12 mouse cellular contexts compared by ENCODE assay signal in the genomic region with DNA sequence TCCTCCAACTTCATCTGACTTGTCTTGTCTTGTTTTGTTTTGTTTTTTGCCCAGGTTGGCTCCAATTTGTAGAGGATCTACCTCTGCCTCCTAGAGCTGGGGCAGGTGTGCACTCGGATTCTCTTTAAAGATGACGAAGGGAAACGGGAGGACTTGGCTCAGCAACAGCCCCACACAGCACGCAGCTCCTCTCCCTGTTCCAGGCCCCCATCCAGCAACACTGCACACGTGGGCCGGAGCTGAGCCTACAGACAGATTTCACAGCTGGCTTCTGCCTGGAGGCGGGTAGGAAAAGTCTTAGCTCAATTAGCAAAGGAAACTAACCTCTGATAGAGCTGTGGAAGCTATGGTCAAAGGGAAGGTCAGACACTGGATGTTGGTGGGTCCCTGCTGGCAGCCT. TPM values are rescaled to one million over a fixed set of nuclear protein-coding genes. Genes with fewer than 3 reads are reported as not detected.
A peak's percentile ranks its signal among the peaks of the same experiment; 100 is the strongest.
DNase-seq lines count a peak whose midpoint lies in the region; ATAC-seq and TF ChIP-seq lines count a peak whose summit lies in the region.
"Had no signal": no experiment of that assay in that cellular context is flagged by ENCODE, and none has a peak within 500 bp of the region (broad histone marks: within the 10 kb centered on the region; RNA-seq: fewer than 3 reads in every experiment).

No protein-coding gene starts in this region.

- no peak for TF ChIP-seq EP300 in heart, adult 2 months (IDR thresholded peaks at IDR 0.05; ENCODE audit: insufficient read depth, low read depth, low read length)

- 26% methylated on average over 7 of the region's 7 CpGs for WGBS in heart, adult 2 months
- WGBS in heart, embryonic 10.5 days = 79% methylated on average over 7 of the region's 7 CpGs
- 86% methylated on average over 7 of the region's 7 CpGs for WGBS in hindbrain, embryonic 14.5 days

- TF ChIP-seq POLR2A in heart, adult 2 months (IDR thresholded peaks at IDR 0.05; ENCODE audit: insufficient read depth, low read depth, low read length) = 0 out of 2 replicates have a peak, but pooled peaks have one; percentile 32

- H3K9me3 ChIP-seq in heart, embryonic 10.5 days = no peaks in the 10 kb centered on the region
- no peaks in the 10 kb centered on the region for H3K9me3 ChIP-seq in hindbrain, embryonic 14.5 days (ENCODE audit: control insufficient read depth, low read length)
- H3K9me3 ChIP-seq: liver, embryonic 12.5 days had no signal

- intact Hi-C loops in heart, adult 2 months (cut with DNase I) = no loop called here

- H3K27ac ChIP-seq in heart, adult 2 months = peak overlapping the region; percentile 89
- H3K27ac ChIP-seq in heart, embryonic 10.5 days = no peak overlapping the region
- H3K27ac ChIP-seq in hindbrain, embryonic 14.5 days = no peak overlapping the region
- H3K27ac ChIP-seq: liver, embryonic 12.5 days had no signal

- TF ChIP-seq CTCF in heart, adult 2 months (IDR thresholded peaks at IDR 0.05) = no peak

- ATAC-seq in hindbrain, embryonic 14.5 days (ENCODE audit: low FRiP score) = no peak
- ATAC-seq: liver, embryonic 12.5 days; Patski had no signal

- H3K9ac ChIP-seq in heart, adult 2 months (ENCODE audit: low read depth, low read length) = 0 out of 2 replicates have a peak overlapping the region, but pooled peaks have one; percentile 24
- no peak overlapping the region for H3K9ac ChIP-seq in hindbrain, embryonic 14.5 days
- H3K9ac ChIP-seq: liver, embryonic 12.5 days had no signal

- H3K79me2 ChIP-seq in heart, adult 2 months (replicated peaks; ENCODE audit: control insufficient read depth, insufficient read depth, low read length) = no peaks in the 10 kb centered on the region

- H3K27me3 ChIP-seq in heart, adult 2 months (ENCODE audit: control insufficient read depth, insufficient read depth, low read length) = no peaks in the 10 kb centered on the region
- no peaks in the 10 kb centered on the region for H3K27me3 ChIP-seq in heart, embryonic 10.5 days (ENCODE audit: insufficient read depth, poor library complexity, severe bottlenecking)
- no peaks in the 10 kb centered on the region for H3K27me3 ChIP-seq in hindbrain, embryonic 14.5 days (ENCODE audit: control insufficient read depth, insufficient read depth, low read length)
- H3K27me3 ChIP-seq: liver, embryonic 12.5 days; Patski had no signal

- DNase-seq in heart, adult 2 months = peak; percentile 60 to 70
- no peak for DNase-seq in heart, embryonic 10.5 days (ENCODE audit: low spot score)
- DNase-seq in gastrocnemius, postnatal 25 days = peak; percentile 80
- DNase-seq in layer of hippocampus, postnatal 14 days (ENCODE audit: low spot score in 2 of 2) = peak; percentile 35 to 65
- peak; percentile 80 to 81 for DNase-seq in right cerebral cortex, postnatal 10 days (ENCODE audit: low spot score in 2 of 2)
- DNase-seq in retina, embryonic 14.5 days (ENCODE audit: low spot score) = no peak
- DNase-seq in adrenal gland, adult (ENCODE audit: inconsistent age in 2 of 2, low spot score in 1 of 2) = no peak
- no peak for DNase-seq in hindbrain, embryonic 14.5 days (ENCODE audit: low spot score)
- DNase-seq: embryo, embryonic 11 days; kidney, adult 8-10 months had no signal

- no peaks in the 10 kb centered on the region for H3K36me3 ChIP-seq in heart, adult 2 months (ENCODE audit: control insufficient read depth, insufficient read depth, low read length)
- H3K36me3 ChIP-seq in heart, embryonic 10.5 days = peaks cover 10% of the 10 kb centered on the region; the same call in 1 of the 2 replicates
- no peaks in the 10 kb centered on the region for H3K36me3 ChIP-seq in hindbrain, embryonic 14.5 days (replicated peaks; ENCODE audit: control insufficient read depth, insufficient read depth)
- H3K36me3 ChIP-seq: liver, embryonic 12.5 days had no signal

- H3K4me2 ChIP-seq in hindbrain, embryonic 14.5 days (replicated peaks) = no peak overlapping the region
- H3K4me2 ChIP-seq: liver, embryonic 12.5 days had no signal

- H3K4me1 ChIP-seq in heart, adult 2 months (ENCODE audit: control insufficient read depth, insufficient read depth, low read length) = peaks cover 5% of the 10 kb centered on the region
- H3K4me1 ChIP-seq in heart, embryonic 10.5 days = peaks cover 17% of the 10 kb centered on the region; the same call in 1 of the 2 replicates
- H3K4me1 ChIP-seq in hindbrain, embryonic 14.5 days (replicated peaks; ENCODE audit: control insufficient read depth, insufficient read depth, low read length) = no peaks in the 10 kb centered on the region

- no peak overlapping the region for H3K4me3 ChIP-seq in heart, adult 2 months
- H3K4me3 ChIP-seq in heart, embryonic 10.5 days = no peak overlapping the region
- no peak overlapping the region for H3K4me3 ChIP-seq in hindbrain, embryonic 14.5 days (replicated peaks; ENCODE audit: low read length)
- H3K4me3 ChIP-seq: liver, embryonic 12.5 days had no signal

RNA-seq across cellular contexts. Expression of a gene that starts 17.4 kb away (rescaled TPM):
- total RNA-seq in heart, adult 2 months (2021) = 100 to 1,000 TPM; 409 to 486 TPM
- 611 and 917 TPM in 2 replicates for polyA plus RNA-seq in heart, adult 2 months (2012; rRNA removed)
- polyA plus RNA-seq in heart, embryonic 10.5 days (2016; fragmentation: Nextera tagmentation; extraction: Ambion mirVana) = 42.0 and 60.3 TPM in 2 replicates
- 1,000 to 10,000 TPM; 1,062 to 1,195 TPM for total RNA-seq in gastrocnemius, postnatal 25 days (2021)
- total RNA-seq in layer of hippocampus, postnatal 14 days (2021) = 100 to 1,000 TPM; 117 to 128 TPM
- polyA plus RNA-seq in hindbrain, embryonic 14.5 days (2014; fragmentation: Nextera tagmentation; extraction: Ambion mirVana) = 34.2 TPM in 2 replicates

RNA-seq across cellular contexts. Expression of a gene that starts 18.4 kb away (rescaled TPM):
- 100 to 1,000 TPM; 114 to 142 TPM for total RNA-seq in heart, adult 2 months (2021)
- polyA plus RNA-seq in heart, adult 2 months (2012; rRNA removed) = 53.7 and 80.1 TPM in 2 replicates
- 98.6 and 104 TPM in 2 replicates for polyA plus RNA-seq in heart, embryonic 10.5 days (2016; fragmentation: Nextera tagmentation; extraction: Ambion mirVana)
- total RNA-seq in gastrocnemius, postnatal 25 days (2021) = 10 to 100 TPM; 64.0 to 76.2 TPM
- total RNA-seq in layer of hippocampus, postnatal 14 days (2021) = 100 to 1,000 TPM; 112 to 118 TPM
- 131 and 140 TPM in 2 replicates for polyA plus RNA-seq in hindbrain, embryonic 14.5 days (2014; fragmentation: Nextera tagmentation; extraction: Ambion mirVana)

RNA-seq across cellular contexts. Expression of a gene that starts 41.2 kb away (rescaled TPM):
- total RNA-seq in heart, adult 2 months (2021) = 1 to 10 TPM; 9.3 to 9.5 TPM
- polyA plus RNA-seq in heart, adult 2 months (2012; rRNA removed) = 6.9 and 7.0 TPM in 2 replicates
- polyA plus RNA-seq in heart, embryonic 10.5 days (2016; fragmentation: Nextera tagmentation; extraction: Ambion mirVana) = 12.7 and 14.9 TPM in 2 replicates
- 1 to 10 TPM; 7.3 to 7.9 TPM for total RNA-seq in gastrocnemius, postnatal 25 days (2021)
- total RNA-seq in layer of hippocampus, postnatal 14 days (2021) = 1 to 10 TPM; 9.5 TPM
- polyA plus RNA-seq in hindbrain, embryonic 14.5 days (2014; fragmentation: Nextera tagmentation; extraction: Ambion mirVana) = 13.4 and 15.8 TPM in 2 replicates

RNA-seq across cellular contexts. Expression of a gene that starts 57.2 kb away (rescaled TPM):
- total RNA-seq in heart, adult 2 months (2021) = under 1 TPM; 0.25 to 0.29 TPM
- polyA plus RNA-seq in heart, adult 2 months (2012; rRNA removed) = 0.18 and 0.27 TPM in 2 replicates
- polyA plus RNA-seq in heart, embryonic 10.5 days (2016; fragmentation: Nextera tagmentation; extraction: Ambion mirVana) = 0.01 and 0.04 TPM in 2 replicates
- total RNA-seq in gastrocnemius, postnatal 25 days (2021) = under 1 TPM; 0.33 to 0.96 TPM
- total RNA-seq in layer of hippocampus, postnatal 14 days (2021) = 10 to 100 TPM; 41.8 to 46.6 TPM
- polyA plus RNA-seq in hindbrain, embryonic 14.5 days (2014; fragmentation: Nextera tagmentation; extraction: Ambion mirVana) = 2.4 and 2.7 TPM in 2 replicates
- polyA plus RNA-seq: liver, embryonic 12.5 days had no signal

Comparison
In these comparisons a context has a peak if more than half of its experiments do, and no peak if none do; other contexts are left out.
1. DNase-seq: peak in heart, adult 2 months (2 of 2), gastrocnemius, postnatal 25 days (single experiment), layer of hippocampus, postnatal 14 days (2 of 2) and right cerebral cortex, postnatal 10 days (2 of 2); none in heart, embryonic 10.5 days (single experiment), retina, embryonic 14.5 days (single experiment), adrenal gland, adult (0 of 2) and hindbrain, embryonic 14.5 days (single experiment).